11 mouse cellular contexts compared by ENCODE assay signal in genomic region chr8:108897347-108898100, GRCm38 (mm10).
DNase-seq lines count a peak whose midpoint lies in the region; ATAC-seq and TF ChIP-seq lines count a peak whose summit lies in the region.
"Had no signal": no experiment of that assay in that cellular context is flagged by ENCODE, and none has a peak within 500 bp of the region (broad histone marks: within the 10 kb centered on the region; RNA-seq: fewer than 3 reads in every experiment).

No protein-coding gene starts in this region.

- no peak overlapping the region for H3K27ac ChIP-seq in forebrain, postnatal 0 days (ENCODE audit: low read depth, low read length)
- H3K27ac ChIP-seq in forebrain, embryonic 13.5 days, result no peak overlapping the region
- H3K27ac ChIP-seq in embryonic facial prominence, embryonic 15.5 days (replicated peaks), result peak overlapping the region; percentile 83
- peak overlapping the region; percentile 55 for H3K27ac ChIP-seq in midbrain, postnatal 0 days (ENCODE audit: low read depth, low read length)

- H3K27me3 ChIP-seq in forebrain, postnatal 0 days (ENCODE audit: insufficient read depth, low read length), result no peaks in the 10 kb centered on the region
- peaks cover 24% of the 10 kb centered on the region for H3K27me3 ChIP-seq in forebrain, embryonic 13.5 days
- H3K27me3 ChIP-seq in embryonic facial prominence, embryonic 15.5 days, result no peaks in the 10 kb centered on the region
- H3K27me3 ChIP-seq in midbrain, postnatal 0 days (ENCODE audit: insufficient read depth, low read length), result no peaks in the 10 kb centered on the region

- ATAC-seq in forebrain, postnatal 0 days, result 0 out of 2 replicates have a peak, but pooled peaks have one; percentile 7
- ATAC-seq in forebrain, embryonic 13.5 days, result no peak
- ATAC-seq in embryonic facial prominence, embryonic 15.5 days (ENCODE audit: insufficient number of reproducible peaks, low FRiP score, low TSS enrichment, low read depth), result peak; percentile 48; the same call in 1 of the 2 replicates
- ATAC-seq in midbrain, postnatal 0 days (ENCODE audit: low FRiP score), result no peak

- H3K4me3 ChIP-seq in forebrain, postnatal 0 days (ENCODE audit: low read depth, low read length), result no peak overlapping the region
- H3K4me3 ChIP-seq in forebrain, embryonic 13.5 days, result no peak overlapping the region
- no peak overlapping the region for H3K4me3 ChIP-seq in embryonic facial prominence, embryonic 15.5 days (replicated peaks)
- no peak overlapping the region for H3K4me3 ChIP-seq in midbrain, postnatal 0 days (ENCODE audit: low read depth, low read length)
- H3K4me3 ChIP-seq: erythroblast, embryonic 14.5 days had no signal

- H3K4me2 ChIP-seq in forebrain, postnatal 0 days (ENCODE audit: low read depth), result no peak overlapping the region
- H3K4me2 ChIP-seq in forebrain, embryonic 13.5 days, result no peak overlapping the region
- no peak overlapping the region for H3K4me2 ChIP-seq in embryonic facial prominence, embryonic 15.5 days (replicated peaks)
- 0 out of 2 replicates have a peak overlapping the region, but pooled peaks have one; percentile 3 for H3K4me2 ChIP-seq in midbrain, postnatal 0 days (ENCODE audit: low read depth, low read length, poor library complexity, severe bottlenecking)

- 0 out of 2 replicates have a peak, but pooled peaks cover 21% of the 10 kb centered on the region for H3K4me1 ChIP-seq in forebrain, postnatal 0 days (ENCODE audit: insufficient read depth)
- H3K4me1 ChIP-seq in forebrain, embryonic 13.5 days, result peaks cover 55% of the 10 kb centered on the region
- H3K4me1 ChIP-seq in embryonic facial prominence, embryonic 15.5 days, result peaks cover 64% of the 10 kb centered on the region
- H3K4me1 ChIP-seq in midbrain, postnatal 0 days (ENCODE audit: insufficient read depth, low read length), result peaks cover 28% of the 10 kb centered on the region

- no peak for TF ChIP-seq CTCF in forebrain, postnatal 0 days (IDR thresholded peaks at IDR 0.05; ENCODE audit: low read depth)
- no peak for TF ChIP-seq CTCF in midbrain, postnatal 0 days (IDR thresholded peaks at IDR 0.05)

- 25% methylated on average over 7 of the region's 7 CpGs for WGBS in forebrain, postnatal 0 days
- WGBS in forebrain, embryonic 13.5 days, result 45% methylated on average over 7 of the region's 7 CpGs
- 37% methylated on average over 7 of the region's 7 CpGs for WGBS in embryonic facial prominence, embryonic 15.5 days
- WGBS in midbrain, postnatal 0 days, result 48% methylated on average over 7 of the region's 7 CpGs

- no peaks in the 10 kb centered on the region for H3K9me3 ChIP-seq in forebrain, postnatal 0 days (ENCODE audit: low read length)
- no peaks in the 10 kb centered on the region for H3K9me3 ChIP-seq in forebrain, embryonic 13.5 days (replicated peaks)
- H3K9me3 ChIP-seq in embryonic facial prominence, embryonic 15.5 days (replicated peaks), result no peaks in the 10 kb centered on the region
- no peaks in the 10 kb centered on the region for H3K9me3 ChIP-seq in midbrain, postnatal 0 days (ENCODE audit: low read length)

- H3K9ac ChIP-seq in forebrain, postnatal 0 days, result no peak overlapping the region
- no peak overlapping the region for H3K9ac ChIP-seq in forebrain, embryonic 13.5 days
- no peak overlapping the region for H3K9ac ChIP-seq in embryonic facial prominence, embryonic 15.5 days
- no peak overlapping the region for H3K9ac ChIP-seq in midbrain, postnatal 0 days (replicated peaks; ENCODE audit: low read length, poor library complexity, severe bottlenecking)

- H3K36me3 ChIP-seq in forebrain, postnatal 0 days (ENCODE audit: insufficient read depth), result no peaks in the 10 kb centered on the region
- no peaks in the 10 kb centered on the region for H3K36me3 ChIP-seq in forebrain, embryonic 13.5 days (ENCODE audit: poor library complexity, severe bottlenecking)
- H3K36me3 ChIP-seq in embryonic facial prominence, embryonic 15.5 days, result 0 out of 2 replicates have a peak, but pooled peaks cover 3% of the 10 kb centered on the region
- no peaks in the 10 kb centered on the region for H3K36me3 ChIP-seq in midbrain, postnatal 0 days (ENCODE audit: insufficient read depth, low read length)

- no peak for DNase-seq in forebrain, postnatal 0 days
- peak; percentile 41 for DNase-seq in left cerebral cortex, postnatal 4 days
- no peak for DNase-seq in left cerebral cortex, adult 18-20 months (ENCODE audit: low spot score in 2 of 2)
- DNase-seq in midbrain, postnatal 0 days (ENCODE audit: low spot score), result no peak
- no peak for DNase-seq in spleen, postnatal 14 days (ENCODE audit: low spot score in 2 of 2)
- DNase-seq in thymus, postnatal 25 days, result no peak
- DNase-seq: layer of hippocampus, postnatal 36 days; lung, postnatal 4 days had no signal

- intact Hi-C loops in left cerebral cortex, postnatal 4 days (cut with DNase I), result no loop called here

Comparison
In these comparisons a context has a peak if more than half of its experiments do, and no peak if none do; other contexts are left out.
1. ATAC-seq: peak in forebrain, postnatal 0 days (single experiment) and embryonic facial prominence, embryonic 15.5 days (single experiment); none in forebrain, embryonic 13.5 days (single experiment) and midbrain, postnatal 0 days (single experiment).
2. H3K27ac ChIP-seq: peak in embryonic facial prominence, embryonic 15.5 days (single experiment) and midbrain, postnatal 0 days (single experiment); none in forebrain, postnatal 0 days (single experiment) and forebrain, embryonic 13.5 days (single experiment).